Mouse (Mus musculus): ENCODE results near the gene Eva1a. TPM values are rescaled to one million over a fixed set of nuclear protein-coding genes. Genes with fewer than 3 reads are reported as not detected.

Eva1a gene
- polyA plus RNA-seq, 1 experiment = 3.6 TPM

GRCm38 (mm10) chr6:82041488-82042295, 849 bp downstream of the Eva1a start:
- Histone ChIP-seq H3K27ac (ENCODE audit: insufficient read depth, low read length) (peak overlapping the region; percentile 36), H3K4me3 (ENCODE audit: insufficient read depth, low read length) (peak overlapping the region; percentile 71), H3K4me1 (ENCODE audit: control insufficient read depth, insufficient read depth, low read length) (peaks cover 9% of the 10 kb centered on the region)
- TF ChIP-seq CTCF (IDR thresholded peaks at IDR 0.05; ENCODE audit: borderline replicate concordance, insufficient read depth, low read length) (no peak), POLR2A (IDR thresholded peaks at IDR 0.05; ENCODE audit: low read depth, low read length) (peak; percentile 44)

- TF ChIP-seq CTCF (IDR thresholded peaks at IDR 0.05; ENCODE audit: borderline replicate concordance, insufficient read depth, low read length) (no peak), POLR2A (IDR thresholded peaks at IDR 0.05; ENCODE audit: low read depth, low read length) (no peak)
- H3K4me1 ChIP-seq (ENCODE audit: control insufficient read depth, insufficient read depth, low read length) = peaks cover 5% of the 10 kb centered on the region
- no peak overlapping the region for H3K27ac ChIP-seq (ENCODE audit: insufficient read depth, low read length)
- H3K4me3 ChIP-seq (ENCODE audit: insufficient read depth, low read length) = peak overlapping the region; percentile 71
These were observed 1.7 kb downstream of the Eva1a start for GRCm38 (mm10) chr6:82042296-82043125.

DNA sequence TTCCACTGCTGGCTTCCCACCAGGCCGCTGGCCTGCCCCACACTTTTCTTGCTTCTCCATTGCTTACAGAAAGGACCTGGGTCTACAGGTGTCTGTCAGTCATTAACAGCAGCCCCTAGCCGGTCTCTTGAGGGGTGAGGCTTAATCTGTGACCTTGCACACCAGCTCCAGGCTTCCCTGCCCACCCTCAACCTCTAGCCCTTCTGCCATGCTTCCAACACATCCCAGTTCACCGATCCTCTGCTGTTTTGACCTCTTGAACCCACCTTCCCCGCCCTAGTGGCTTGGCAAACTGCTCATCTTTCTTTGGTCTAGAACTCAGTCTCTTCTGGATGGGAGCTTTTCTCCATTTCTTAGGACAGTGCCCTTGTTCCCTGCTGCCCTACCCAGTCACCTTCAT, 2.8 kb downstream of the Eva1a start:
- Histone ChIP-seq H3K4me1 (ENCODE audit: control insufficient read depth, insufficient read depth, low read length) (peaks cover 5% of the 10 kb centered on the region), H3K4me3 (ENCODE audit: insufficient read depth, low read length) (0 out of 2 replicates have a peak overlapping the region, but pooled peaks have one; percentile 71), H3K27ac (ENCODE audit: insufficient read depth, low read length) (no peak overlapping the region)
- TF ChIP-seq POLR2A (IDR thresholded peaks at IDR 0.05; ENCODE audit: low read depth, low read length) (no peak), CTCF (IDR thresholded peaks at IDR 0.05; ENCODE audit: borderline replicate concordance, insufficient read depth, low read length) (no peak)

DNA sequence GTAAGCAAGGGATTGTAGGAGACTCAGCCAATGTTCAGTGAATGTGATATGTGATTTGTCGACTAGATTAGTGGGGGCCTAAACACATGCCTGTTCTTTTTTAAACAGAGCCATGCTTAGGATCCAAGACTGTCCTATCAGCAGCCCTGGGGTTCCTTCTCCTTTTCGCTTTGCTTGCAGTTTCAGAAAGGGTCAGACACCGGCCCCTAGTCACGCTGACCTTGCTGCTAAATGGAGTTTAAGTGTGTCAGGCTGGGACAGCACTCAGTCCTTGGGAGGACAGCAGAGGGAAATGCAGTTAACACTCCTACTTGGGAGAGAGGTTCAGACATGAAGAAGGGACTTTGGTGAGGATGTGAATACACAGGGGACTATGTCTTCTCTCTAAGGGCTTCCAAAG, 3.7 kb downstream of the Eva1a start:
- TF ChIP-seq CTCF (IDR thresholded peaks at IDR 0.05; ENCODE audit: borderline replicate concordance, insufficient read depth, low read length) (no peak), POLR2A (IDR thresholded peaks at IDR 0.05; ENCODE audit: low read depth, low read length) (no peak)

DNA sequence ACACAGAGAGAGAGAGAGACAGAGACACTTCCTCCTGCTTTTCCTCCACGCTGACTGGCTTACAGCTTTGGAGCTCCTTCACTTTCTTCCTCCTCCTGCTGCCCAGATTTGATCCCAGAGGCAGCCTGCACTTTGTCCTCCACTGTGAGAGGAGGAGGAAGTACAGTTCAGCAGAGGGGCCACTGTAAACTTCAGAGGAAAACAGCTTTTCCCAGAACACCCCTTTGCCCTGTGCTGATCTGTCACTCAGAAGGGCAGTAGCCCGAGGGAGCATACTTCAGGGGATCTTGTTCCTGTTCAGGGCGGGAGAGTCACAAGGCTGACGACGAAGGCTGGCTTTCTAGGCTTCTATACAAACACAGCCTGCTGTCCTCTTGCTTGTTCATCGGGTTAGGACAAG, 7.1 kb downstream of the Eva1a start:
- H3K4me3 ChIP-seq (ENCODE audit: insufficient read depth, low read length) = no peak overlapping the region
- H3K4me1 ChIP-seq (ENCODE audit: control insufficient read depth, insufficient read depth, low read length) = no peaks in the 10 kb centered on the region; the same call in 1 of the 2 replicates
- no peak for TF ChIP-seq CTCF (IDR thresholded peaks at IDR 0.05; ENCODE audit: borderline replicate concordance, insufficient read depth, low read length)
- no peak for TF ChIP-seq POLR2A (IDR thresholded peaks at IDR 0.05; ENCODE audit: low read depth, low read length)
- no peak overlapping the region for H3K27ac ChIP-seq (ENCODE audit: insufficient read depth, low read length)

More for the DNA sequence above, 3.7 kb downstream of the Eva1a start:
- Histone ChIP-seq H3K27ac (ENCODE audit: insufficient read depth, low read length) (no peak overlapping the region), H3K4me1 (ENCODE audit: control insufficient read depth, insufficient read depth, low read length) (peaks cover 5% of the 10 kb centered on the region), H3K4me3 (ENCODE audit: insufficient read depth, low read length) (no peak overlapping the region)

- no peaks in the 10 kb centered on the region for H3K4me1 ChIP-seq (ENCODE audit: control insufficient read depth, insufficient read depth, low read length)
- H3K4me3 ChIP-seq (ENCODE audit: insufficient read depth, low read length) = no peak overlapping the region
- H3K27ac ChIP-seq (ENCODE audit: insufficient read depth, low read length) = no peak overlapping the region
- TF ChIP-seq CTCF (IDR thresholded peaks at IDR 0.05; ENCODE audit: borderline replicate concordance, insufficient read depth, low read length) = no peak
- TF ChIP-seq POLR2A (IDR thresholded peaks at IDR 0.05; ENCODE audit: low read depth, low read length) = no peak
These were observed 9.4 kb downstream of the Eva1a start for GRCm38 (mm10) chr6:82050201-82050600.

DNA sequence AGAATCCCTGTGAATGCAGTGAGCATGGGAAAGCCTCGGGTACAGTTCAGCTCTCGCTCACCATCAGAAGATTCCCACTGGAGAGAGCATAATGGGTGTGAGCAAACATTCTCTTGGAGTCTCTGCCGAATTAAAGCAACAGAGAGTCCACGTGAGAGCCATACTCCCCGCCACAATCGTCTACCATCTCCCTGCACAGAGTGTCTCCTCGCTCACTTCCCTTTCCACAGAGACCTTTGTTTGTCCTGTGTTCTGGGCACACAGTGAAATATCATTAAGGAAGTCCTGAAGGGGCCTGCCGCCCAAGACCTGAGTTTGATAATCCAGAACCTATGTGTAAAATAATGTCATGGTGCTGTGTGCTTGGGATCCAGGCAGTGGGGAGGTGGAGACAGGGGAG, 10.7 kb downstream of the Eva1a start:
- Histone ChIP-seq H3K4me3 (ENCODE audit: insufficient read depth, low read length) (no peak overlapping the region), H3K27ac (ENCODE audit: insufficient read depth, low read length) (no peak overlapping the region), H3K4me1 (ENCODE audit: control insufficient read depth, insufficient read depth, low read length) (no peaks in the 10 kb centered on the region)
- no peak for TF ChIP-seq CTCF (IDR thresholded peaks at IDR 0.05; ENCODE audit: borderline replicate concordance, insufficient read depth, low read length)
- no peak for TF ChIP-seq POLR2A (IDR thresholded peaks at IDR 0.05; ENCODE audit: low read depth, low read length)

DNA sequence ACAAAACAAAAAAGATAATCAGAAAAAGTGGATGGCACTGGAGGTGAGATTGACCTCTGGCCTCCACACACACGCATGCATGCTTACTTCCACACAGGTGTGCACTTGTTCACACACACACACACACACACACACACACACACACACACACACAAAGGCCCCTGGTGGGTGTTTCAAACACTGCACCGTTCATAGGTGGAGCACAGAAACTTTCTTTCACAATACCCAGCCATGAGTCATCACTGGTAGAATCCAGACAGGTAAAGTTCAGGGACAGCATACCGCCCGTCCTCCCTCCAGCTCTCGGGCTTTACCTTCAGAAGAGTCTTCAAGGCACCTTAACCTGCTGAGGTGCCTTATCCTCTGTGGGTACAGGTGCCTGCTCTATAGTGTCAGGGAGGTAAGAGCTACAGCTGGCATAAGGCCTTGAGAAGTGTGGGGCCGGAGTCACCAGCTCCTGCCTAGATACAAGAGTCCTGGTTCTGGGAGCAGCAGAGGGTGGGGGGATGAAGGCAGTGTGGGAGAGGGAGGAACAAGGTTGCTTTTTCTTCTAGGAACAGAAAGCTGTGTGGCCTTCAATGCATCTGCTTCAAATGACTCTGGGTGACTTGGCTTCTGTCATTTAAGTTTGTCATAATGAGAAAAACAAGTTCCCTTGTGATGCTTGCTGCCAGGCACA, 11.3 kb downstream of the Eva1a start:
- Histone ChIP-seq H3K4me1 (ENCODE audit: control insufficient read depth, insufficient read depth, low read length) (no peaks in the 10 kb centered on the region), H3K27ac (ENCODE audit: insufficient read depth, low read length) (no peak overlapping the region), H3K4me3 (ENCODE audit: insufficient read depth, low read length) (no peak overlapping the region)
- TF ChIP-seq CTCF (IDR thresholded peaks at IDR 0.05; ENCODE audit: borderline replicate concordance, insufficient read depth, low read length) (no peak), POLR2A (IDR thresholded peaks at IDR 0.05; ENCODE audit: low read depth, low read length) (no peak)

DNA sequence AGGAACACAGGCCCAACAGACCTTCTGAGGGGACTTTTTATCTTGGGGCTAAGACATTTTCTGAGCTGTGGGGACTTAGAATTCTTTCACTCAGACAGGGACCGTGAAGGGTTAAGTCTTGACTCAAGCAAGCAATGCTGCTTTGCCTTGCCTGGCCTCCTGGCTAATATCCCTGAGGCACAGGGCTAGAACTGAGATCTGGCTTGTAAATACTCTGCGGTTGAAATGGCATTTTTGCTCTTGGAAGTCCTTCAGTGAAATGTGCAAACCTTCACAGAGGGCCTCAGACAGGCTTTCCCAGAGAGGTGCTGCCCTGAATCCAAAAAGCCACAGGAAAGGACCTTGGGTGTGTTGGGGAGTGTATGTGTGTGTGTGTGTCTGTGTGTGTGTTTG, 11.9 kb downstream of the Eva1a start:
- H3K27ac ChIP-seq (ENCODE audit: insufficient read depth, low read length) = no peak overlapping the region
- no peaks in the 10 kb centered on the region for H3K4me1 ChIP-seq (ENCODE audit: control insufficient read depth, insufficient read depth, low read length)

More for the DNA sequence above, 11.9 kb downstream of the Eva1a start:
- TF ChIP-seq CTCF (IDR thresholded peaks at IDR 0.05; ENCODE audit: borderline replicate concordance, insufficient read depth, low read length) (no peak), POLR2A (IDR thresholded peaks at IDR 0.05; ENCODE audit: low read depth, low read length) (no peak)
- no peak overlapping the region for H3K4me3 ChIP-seq (ENCODE audit: insufficient read depth, low read length)

Measured in embryonic fibroblast, embryonic 13.5 days (primary cell).